ENCODE assay signal across 8 mouse cellular contexts in genomic region chr6:38532500-38533420, GRCm38 (mm10). TPM values are rescaled to one million over a fixed set of nuclear protein-coding genes. Genes with fewer than 3 reads are reported as not detected.
DNase-seq lines count a peak whose midpoint lies in the region; ATAC-seq and TF ChIP-seq lines count a peak whose summit lies in the region.

No protein-coding gene starts in this region.

- ATAC-seq in lung, embryonic 14.5 days (ENCODE audit: insufficient read depth) = peak; percentile 40
- ATAC-seq in hindbrain, embryonic 11.5 days (ENCODE audit: low FRiP score) = peak; percentile 62
- ATAC-seq in inflammation-experienced regulatory T-cells, adult 6 months = no peak

- no peaks in the 10 kb centered on the region for H3K9me3 ChIP-seq in lung, embryonic 14.5 days (ENCODE audit: low read depth, low read length)
- no peaks in the 10 kb centered on the region for H3K9me3 ChIP-seq in erythroblast, embryonic 14.5 days (ENCODE audit: control insufficient read depth, low read length)
- no peaks in the 10 kb centered on the region for H3K9me3 ChIP-seq in hindbrain, embryonic 11.5 days (ENCODE audit: control insufficient read depth, low read length)

- H3K36me3 ChIP-seq in lung, embryonic 14.5 days (ENCODE audit: insufficient read depth) = no peaks in the 10 kb centered on the region
- H3K36me3 ChIP-seq in erythroblast, embryonic 14.5 days (ENCODE audit: control insufficient read depth) = no peaks in the 10 kb centered on the region
- no peaks in the 10 kb centered on the region for H3K36me3 ChIP-seq in hindbrain, embryonic 11.5 days (ENCODE audit: control insufficient read depth, insufficient read depth, low read length)
- H3K36me3 ChIP-seq in macrophage (ENCODE audit: inconsistent target) = no peaks in the 10 kb centered on the region

- peak overlapping the region; percentile 74 for H3K4me2 ChIP-seq in lung, embryonic 14.5 days
- H3K4me2 ChIP-seq in hindbrain, embryonic 11.5 days (replicated peaks; ENCODE audit: low read depth, low read length) = peak overlapping the region; percentile 75

- peak overlapping the region; percentile 82 for H3K4me3 ChIP-seq in lung, embryonic 14.5 days (ENCODE audit: low read depth, low read length)
- peak overlapping the region; percentile 62 for H3K4me3 ChIP-seq in bone marrow macrophage, adult 2 months (ENCODE audit: insufficient read depth, low read length)
- peak overlapping the region; percentile 70 for H3K4me3 ChIP-seq in erythroblast, embryonic 14.5 days (replicated peaks)
- H3K4me3 ChIP-seq in hindbrain, embryonic 11.5 days (ENCODE audit: low read depth, low read length) = peak overlapping the region; percentile 82
- H3K4me3 ChIP-seq in macrophage (ENCODE audit: inconsistent target) = peak overlapping the region; percentile 81

- 0 out of 2 replicates have a peak, but pooled peaks cover 4% of the 10 kb centered on the region for H3K4me1 ChIP-seq in lung, embryonic 14.5 days (ENCODE audit: insufficient read depth)
- H3K4me1 ChIP-seq in bone marrow macrophage, adult 2 months (ENCODE audit: control insufficient read depth, insufficient read depth, low read length) = peaks cover 10% of the 10 kb centered on the region
- H3K4me1 ChIP-seq in erythroblast, embryonic 14.5 days (ENCODE audit: control insufficient read depth) = peaks cover 35% of the 10 kb centered on the region
- H3K4me1 ChIP-seq in hindbrain, embryonic 11.5 days (replicated peaks; ENCODE audit: control insufficient read depth, insufficient read depth, low read length) = no peaks in the 10 kb centered on the region

- TF ChIP-seq CTCF in lung, embryonic 14.5 days (IDR thresholded peaks at IDR 0.05; ENCODE audit: low read depth) = no peak
- no peak for TF ChIP-seq CTCF in bone marrow macrophage, adult 2 months (IDR thresholded peaks at IDR 0.05; ENCODE audit: low read depth, low read length)

- no peaks in the 10 kb centered on the region for H3K79me2 ChIP-seq in macrophage (ENCODE audit: inconsistent target)

- H3K9ac ChIP-seq in lung, embryonic 14.5 days = peak overlapping the region; percentile 85
- H3K9ac ChIP-seq in hindbrain, embryonic 11.5 days (ENCODE audit: low read depth, low read length) = peak overlapping the region; percentile 80

- DNase-seq in lung, embryonic 14.5 days = peak; percentile 47
- DNase-seq in lung, postnatal 14 days = no peak
- DNase-seq in hindbrain, embryonic 11.5 days (ENCODE audit: low spot score) = peak; percentile 26
- DNase-seq in spleen, postnatal 14 days (ENCODE audit: low spot score in 2 of 2) = peak; percentile 27 to 44

- peak overlapping the region; percentile 99 for H3K27ac ChIP-seq in lung, embryonic 14.5 days (ENCODE audit: low read depth)
- peak overlapping the region; percentile 87 for H3K27ac ChIP-seq in bone marrow macrophage, adult 2 months (ENCODE audit: insufficient read depth, low read depth, low read length)
- H3K27ac ChIP-seq in hindbrain, embryonic 11.5 days (ENCODE audit: low read depth, low read length) = peak overlapping the region; percentile 94
- peak overlapping the region; percentile 96 for H3K27ac ChIP-seq in macrophage

- 5% methylated on average over 25 of the region's 25 CpGs for WGBS in lung, embryonic 14.5 days
- 9% methylated on average over 25 of the region's 25 CpGs for WGBS in hindbrain, embryonic 11.5 days
- WGBS in macrophage (ENCODE audit: missing documents) = 3% methylated on average over 25 of the region's 25 CpGs

- H3K27me3 ChIP-seq in lung, embryonic 14.5 days (ENCODE audit: insufficient read depth, low read length) = no peaks in the 10 kb centered on the region
- H3K27me3 ChIP-seq in erythroblast, embryonic 14.5 days (ENCODE audit: control insufficient read depth) = no peaks in the 10 kb centered on the region
- H3K27me3 ChIP-seq in hindbrain, embryonic 11.5 days (ENCODE audit: control insufficient read depth, insufficient read depth, low read length) = no peaks in the 10 kb centered on the region

- no peak for TF ChIP-seq POLR2A in bone marrow macrophage, adult 2 months (IDR thresholded peaks at IDR 0.05; ENCODE audit: borderline replicate concordance, low read depth, low read length)

RNA-seq across cellular contexts. Expression of gene Fmc1, which starts 0.5 kb away (rescaled TPM):
- 102 and 109 TPM in 2 replicates for polyA plus RNA-seq in lung, embryonic 14.5 days (2014; fragmentation: Nextera tagmentation; extraction: Ambion mirVana)
- 11.6 and 11.7 TPM in 2 replicates for polyA plus RNA-seq in bone marrow macrophage, adult 2 months (2012; ENCODE audit: insufficient read depth, insufficient read length, missing spikeins)
- 12.2 and 18.4 TPM in 2 replicates for polyA plus RNA-seq in erythroblast, embryonic 14.5 days (2012)
- 118 and 124 TPM in 2 replicates for polyA plus RNA-seq in hindbrain, embryonic 11.5 days (2014; fragmentation: Nextera tagmentation; extraction: Ambion mirVana)
- 1 to 10 TPM in 5 of 26 experiments, not detected in 21; 2.4 to 3.5 (median 3.3) TPM for total RNA-seq in macrophage (2018; cell fraction: chromatin; rRNA removed)
- 10 to 100 TPM in 10 of 26 experiments, 1 to 10 TPM in 16; 5.2 to 15.2 (median 8.9) TPM for total RNA-seq in macrophage (2018; cell fraction: cytosol; rRNA removed)
- 1 to 10 TPM in 9 of 26 experiments, not detected in 17; 1.8 to 5.5 (median 3.1) TPM for total RNA-seq in macrophage (2018; cell fraction: nucleus; rRNA removed)
- polyA plus RNA-seq in macrophage (2018) = 2.8 to 13.1 TPM (median 8.6 TPM) in 3 replicates
- 10 to 100 TPM; 56.4 to 72.0 (median 58.3) TPM for polyA plus RNA-seq in inflammation-experienced regulatory T-cells, adult 6 months (2017; shearing (Covaris generic))

RNA-seq across cellular contexts. Expression of gene Luc7l2, which starts 18.4 kb away (rescaled TPM):
- polyA plus RNA-seq in lung, embryonic 14.5 days (2014; fragmentation: Nextera tagmentation; extraction: Ambion mirVana) = 47.0 and 47.2 TPM in 2 replicates
- polyA plus RNA-seq in bone marrow macrophage, adult 2 months (2012; ENCODE audit: insufficient read depth, insufficient read length, missing spikeins) = 204 and 243 TPM in 2 replicates
- 10.0 and 12.5 TPM in 2 replicates for polyA plus RNA-seq in erythroblast, embryonic 14.5 days (2012)
- polyA plus RNA-seq in hindbrain, embryonic 11.5 days (2014; fragmentation: Nextera tagmentation; extraction: Ambion mirVana) = 38.0 and 52.6 TPM in 2 replicates
- total RNA-seq in macrophage (2018; cell fraction: chromatin; rRNA removed) = 1,000 to 10,000 TPM; 1,179 to 1,778 (median 1,568) TPM
- total RNA-seq in macrophage (2018; cell fraction: cytosol; rRNA removed) = 100 to 1,000 TPM in 5 of 26 experiments, 10 to 100 TPM in 21; 41.8 to 121 (median 62.5) TPM
- 1,000 to 10,000 TPM in 9 of 26 experiments, 100 to 1,000 TPM in 17; 498 to 1,242 (median 889) TPM for total RNA-seq in macrophage (2018; cell fraction: nucleus; rRNA removed)
- 72.9 to 93.0 TPM (median 86.6 TPM) in 3 replicates for polyA plus RNA-seq in macrophage (2018)
- polyA plus RNA-seq in inflammation-experienced regulatory T-cells, adult 6 months (2017; shearing (Covaris generic)) = 100 to 1,000 TPM in 2 of 3 experiments, 10 to 100 TPM in 1; 77.5 to 211 (median 151) TPM
